Mouse (Mus musculus) hindbrain, embryonic 16.5 days (tissue): ENCODE results near the gene Cga. TPM values are rescaled to one million over a fixed set of nuclear protein-coding genes. Genes with fewer than 3 reads are reported as not detected.

Experiments used
- ATAC-seq: fragments of 200-750 bp; cut with Nextera tagmentation; 2 replicates; pipeline ENCODE4 v1.8.0; 2017; ENCODE audit warnings: moderate TSS enrichment, moderate library complexity
- H3K27ac ChIP-seq: fragments of 300-500 bp; sonication (generic); 2 replicates; pipeline ENCODE4 v1.5.1; 2014; ENCODE audit warnings: low read depth, mild to moderate bottlenecking, control low read depth, low read length, moderate library complexity
- H3K27me3 ChIP-seq: fragments of 300-500 bp; sonication (generic); replicated peaks from 2 replicates; pipeline ENCODE4 v1.6.1; 2014; ENCODE audit warnings: low read length; ENCODE audit not compliant: control insufficient read depth, insufficient read depth
- H3K36me3 ChIP-seq: fragments of 300-500 bp; sonication (generic); 2 replicates; pipeline ENCODE4 v1.6.1; 2014; ENCODE audit warnings: mild to moderate bottlenecking, low read length, moderate library complexity, mixed read lengths; ENCODE audit not compliant: control insufficient read depth, insufficient read depth
- H3K4me1 ChIP-seq: fragments of 300-500 bp; sonication (generic); 2 replicates; pipeline ENCODE4 v1.6.1; 2014; ENCODE audit warnings: low read depth, low read length; ENCODE audit not compliant: control insufficient read depth, insufficient read depth
- H3K4me2 ChIP-seq: fragments of 300-500 bp; sonication (generic); 2 replicates; pipeline ENCODE4 v1.6.1; 2014; ENCODE audit warnings: mild to moderate bottlenecking, low read length, control low read depth, moderate library complexity
- H3K4me3 ChIP-seq: fragments of 300-500 bp; sonication (generic); 2 replicates; pipeline ENCODE4 v1.5.1; 2014; ENCODE audit warnings: mild to moderate bottlenecking, low read length, control low read depth, moderate library complexity
- H3K9ac ChIP-seq: fragments of 300-500 bp; sonication (generic); 2 replicates; pipeline ENCODE4 v1.6.1; 2014; ENCODE audit warnings: low read depth, mild to moderate bottlenecking, control low read depth, low read length, moderate library complexity
- H3K9me3 ChIP-seq: fragments of 300-500 bp; sonication (generic); 2 replicates; pipeline ENCODE4 v1.6.1; 2014; ENCODE audit warnings: mild to moderate bottlenecking, low read length, moderate library complexity; ENCODE audit not compliant: control insufficient read depth
- WGBS: fragments of 180-500 bp; shearing (Covaris S2); extraction: QIAGEN DNeasy Blood & Tissue Kit; methylation state at CpG from one replicate; pipeline ENCODE4 v1.1.7; 2014; 5-methylcytosine and 5-hydroxymethylcytosine counted together
- polyA plus RNA-seq: library from polyadenylated mRNA; unstranded; fragments of >200 nt; fragmentation: Nextera tagmentation; extraction: Ambion mirVana; gene quantifications from 2 replicates; pipeline ENCODE4 v1.2.1, GENCODE M21; 2015

The Cga gene
- polyA plus RNA-seq, 1 experiment from 2014 or later, result 0.48 TPM

GRCm38 (mm10) chr4:34869813-34870212 is 23.8 kb upstream of the Cga start:
- Histone ChIP-seq H3K4me1 (0 out of 2 replicates have a peak, but pooled peaks cover 5% of the 10 kb centered on the region), H3K9me3 (no peaks in the 10 kb centered on the region), H3K4me2 (no peak overlapping the region), H3K4me3 (no peak overlapping the region), H3K27ac (no peak overlapping the region), H3K27me3 (no peaks in the 10 kb centered on the region), H3K36me3 (no peaks in the 10 kb centered on the region), H3K9ac (no peak overlapping the region)
- 90% methylated on average over 3 of the region's 3 CpGs for WGBS
- no peak for ATAC-seq

DNA sequence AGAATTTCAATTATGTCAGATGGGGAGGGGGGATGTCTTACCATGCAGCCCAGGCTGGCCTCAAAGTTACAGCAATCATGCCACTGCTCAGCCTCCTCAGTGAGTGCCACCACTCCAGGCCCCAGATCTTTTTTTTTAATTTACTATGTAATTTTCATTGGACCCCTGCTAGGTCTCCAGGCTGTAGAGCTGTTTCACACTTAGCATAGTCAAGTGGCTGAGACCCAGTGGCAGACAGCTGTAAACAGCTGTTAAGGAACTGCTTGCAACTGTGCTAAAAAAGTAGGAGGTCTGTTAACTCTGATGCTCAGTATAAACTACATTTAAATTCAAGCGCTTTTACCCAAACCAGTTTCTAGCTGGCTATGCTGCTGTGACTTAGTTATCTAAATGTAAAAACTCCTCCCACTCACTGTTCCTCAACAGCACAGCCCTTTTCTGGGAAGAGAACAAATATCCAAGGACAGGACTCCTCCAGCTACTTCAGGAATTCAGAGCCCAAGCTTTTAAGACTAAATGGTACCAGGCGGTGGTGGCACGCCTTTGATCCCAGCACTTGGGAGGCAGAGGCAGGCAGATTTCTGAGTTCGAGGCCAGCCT is 20.6 kb upstream of the Cga start:
- Histone ChIP-seq H3K9me3 (no peaks in the 10 kb centered on the region), H3K4me2 (no peak overlapping the region), H3K36me3 (no peaks in the 10 kb centered on the region), H3K4me3 (no peak overlapping the region), H3K4me1 (0 out of 2 replicates have a peak, but pooled peaks cover 5% of the 10 kb centered on the region), H3K27ac (no peak overlapping the region), H3K27me3 (no peaks in the 10 kb centered on the region), H3K9ac (no peak overlapping the region)
- ATAC-seq, result peak; percentile 44; the same call in 1 of the 2 replicates
- 94% methylated on average over 4 of the region's 4 CpGs for WGBS

- H3K4me1 ChIP-seq, result 0 out of 2 replicates have a peak, but pooled peaks cover 5% of the 10 kb centered on the region
- H3K27ac ChIP-seq, result no peak overlapping the region
- ATAC-seq, result no peak
- H3K27me3 ChIP-seq, result no peaks in the 10 kb centered on the region
- H3K4me2 ChIP-seq, result no peak overlapping the region
- 57% methylated on average over 1 of the region's 1 CpGs for WGBS
- H3K9me3 ChIP-seq, result no peaks in the 10 kb centered on the region
- no peak overlapping the region for H3K9ac ChIP-seq
- no peaks in the 10 kb centered on the region for H3K36me3 ChIP-seq
- H3K4me3 ChIP-seq, result no peak overlapping the region
Observed at GRCm38 (mm10) chr4:34874234-34874633, 19.3 kb upstream of the Cga start.

- Histone ChIP-seq H3K27me3 (no peaks in the 10 kb centered on the region), H3K4me3 (peak overlapping the region; percentile 85), H3K36me3 (no peaks in the 10 kb centered on the region), H3K9ac (peak overlapping the region; percentile 14; the same call in 1 of the 2 replicates), H3K4me2 (peak overlapping the region; percentile 77), H3K4me1 (peaks cover 21% of the 10 kb centered on the region), H3K27ac (no peak overlapping the region), H3K9me3 (no peaks in the 10 kb centered on the region)
- no peak for ATAC-seq
- 87% methylated on average over 10 of the region's 10 CpGs for WGBS
Observed at GRCm38 (mm10) chr4:34880921-34881650, 12.5 kb upstream of the Cga start.

GRCm38 (mm10) chr4:34881851-34882250 is 11.7 kb upstream of the Cga start:
- no peaks in the 10 kb centered on the region for H3K36me3 ChIP-seq
- no peaks in the 10 kb centered on the region for H3K9me3 ChIP-seq
- no peaks in the 10 kb centered on the region for H3K27me3 ChIP-seq
- no peak for ATAC-seq
- peaks cover 21% of the 10 kb centered on the region for H3K4me1 ChIP-seq
- peak overlapping the region; percentile 99 for H3K27ac ChIP-seq
- peak overlapping the region; percentile 99 for H3K9ac ChIP-seq
- 9% methylated on average over 4 of the region's 4 CpGs for WGBS
- peak overlapping the region; percentile 85 for H3K4me3 ChIP-seq
- peak overlapping the region; percentile 77 for H3K4me2 ChIP-seq

DNA sequence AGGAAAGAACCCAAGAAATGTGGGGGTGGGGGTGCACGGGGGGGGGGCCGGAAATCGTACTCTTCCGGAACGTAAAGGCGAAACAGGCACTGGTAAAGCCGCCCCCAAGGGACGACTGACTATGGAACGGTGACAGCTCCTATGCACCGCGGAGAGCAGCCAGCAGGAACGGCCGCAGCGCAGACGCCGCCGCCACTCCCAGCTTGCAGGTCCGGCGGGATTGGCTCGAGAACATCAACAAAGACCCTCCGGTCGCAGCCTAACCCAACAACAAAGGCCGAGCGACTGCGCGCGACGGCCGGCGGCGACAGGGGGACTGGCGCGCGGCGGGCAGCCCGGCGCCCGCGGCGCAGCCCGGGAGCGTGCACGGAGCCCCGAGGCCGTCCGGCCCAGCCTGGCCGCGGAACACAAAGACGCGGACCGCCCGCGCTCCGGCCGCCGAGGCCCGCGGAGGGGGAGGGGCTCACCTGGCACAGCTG is 11.2 kb upstream of the Cga start:
- peak overlapping the region; percentile 77 for H3K4me2 ChIP-seq
- ATAC-seq, result peak; percentile 76
- H3K9ac ChIP-seq, result peak overlapping the region; percentile 99
- peak overlapping the region; percentile 85 for H3K4me3 ChIP-seq
- no peaks in the 10 kb centered on the region for H3K27me3 ChIP-seq
- H3K9me3 ChIP-seq, result no peaks in the 10 kb centered on the region
- peaks cover 22% of the 10 kb centered on the region for H3K4me1 ChIP-seq
- peak overlapping the region; percentile 99 for H3K27ac ChIP-seq
- H3K36me3 ChIP-seq, result no peaks in the 10 kb centered on the region
- under 1% methylated on average over 48 of the region's 58 CpGs for WGBS

GRCm38 (mm10) chr4:34882818-34883217 is 10.8 kb upstream of the Cga start, which contains the start of gene Zfp292:
TSS of gene Zfp292 (minus strand) at chr4:34882960.
- under 1% methylated on average over 40 of the region's 44 CpGs for WGBS
- Histone ChIP-seq H3K9ac (peak within 1 kb of the TSS; percentile 99), H3K4me3 (peak within 1 kb of the TSS; percentile 85), H3K4me1 (peaks cover 25% of the 10 kb centered on the region), H3K27me3 (no peaks in the 10 kb centered on the region), H3K4me2 (peak within 1 kb of the TSS; percentile 77), H3K9me3 (no peaks in the 10 kb centered on the region), H3K36me3 (no peaks in the 10 kb centered on the region), H3K27ac (peak within 1 kb of the TSS; percentile 99)
- peak; percentile 93 for ATAC-seq

- no peak for ATAC-seq
- WGBS, result 31% methylated on average over 16 of the region's 16 CpGs
- H3K4me1 ChIP-seq, result peaks cover 25% of the 10 kb centered on the region
Observed at GRCm38 (mm10) chr4:34883366-34884029, 10.1 kb upstream of the Cga start.

More at GRCm38 (mm10) chr4:34883366-34884029, 10.1 kb upstream of the Cga start:
- peak overlapping the region; percentile 77 for H3K4me2 ChIP-seq
- peak overlapping the region; percentile 99 for H3K9ac ChIP-seq
- peak overlapping the region; percentile 99 for H3K27ac ChIP-seq
- H3K27me3 ChIP-seq, result no peaks in the 10 kb centered on the region
- no peaks in the 10 kb centered on the region for H3K9me3 ChIP-seq
- H3K36me3 ChIP-seq, result no peaks in the 10 kb centered on the region
- H3K4me3 ChIP-seq, result peak overlapping the region; percentile 85
